Mouse (Mus musculus): ENCODE results near the gene Gm42957. TPM values are rescaled to one million over a fixed set of nuclear protein-coding genes. Genes with fewer than 3 reads are reported as not detected.
A peak's percentile ranks its signal among the peaks of the same experiment; 100 is the strongest.
"Not testable (repeated sequence)": the region's sequence is repeated elsewhere in the genome, so short reads cannot be mapped to it uniquely, and the experiment has no call there.

The Gm42957 gene
- polyA plus RNA-seq, 1 experiment from 2014 or later: not detected

GRCm38 (mm10) chr3:96599069-96599393 lies 36.2 kb upstream of the Gm42957 start:
- H3K27ac ChIP-seq (replicated peaks): no peak overlapping the region
- H3K36me3 ChIP-seq (replicated peaks): no peaks in the 10 kb centered on the region
- H3K4me1 ChIP-seq (replicated peaks): peaks cover 46% of the 10 kb centered on the region
- H3K9ac ChIP-seq: no peak overlapping the region
- no peaks in the 10 kb centered on the region for H3K9me3 ChIP-seq (replicated peaks)
- WGBS (ENCODE audit: insufficient replicate concordance): 45% methylated on average over 8 of the region's 8 CpGs
- H3K4me3 ChIP-seq (replicated peaks): no peak overlapping the region
- H3K4me2 ChIP-seq: no peak overlapping the region
- ATAC-seq (ENCODE audit: insufficient read depth): no peak
- H3K27me3 ChIP-seq: peaks cover 94% of the 10 kb centered on the region

GRCm38 (mm10) chr3:96599411-96599810 lies 35.9 kb upstream of the Gm42957 start:
- Histone ChIP-seq H3K27ac (replicated peaks) (no peak overlapping the region), H3K4me1 (replicated peaks) (peaks cover 43% of the 10 kb centered on the region), H3K4me2 (no peak overlapping the region), H3K36me3 (replicated peaks) (no peaks in the 10 kb centered on the region), H3K27me3 (peaks cover 95% of the 10 kb centered on the region), H3K9ac (no peak overlapping the region), H3K9me3 (replicated peaks) (no peaks in the 10 kb centered on the region), H3K4me3 (replicated peaks) (no peak overlapping the region)
- WGBS (ENCODE audit: insufficient replicate concordance): 65% methylated on average over 3 of the region's 3 CpGs
- ATAC-seq (ENCODE audit: insufficient read depth): no peak

- Histone ChIP-seq H3K9me3 (replicated peaks) (no peaks in the 10 kb centered on the region), H3K27me3 (peaks cover 85% of the 10 kb centered on the region), H3K9ac (peak within 1 kb of the TSS; percentile 52; the same call in 1 of the 2 replicates), H3K36me3 (replicated peaks) (no peaks in the 10 kb centered on the region), H3K27ac (replicated peaks) (peak within 1 kb of the TSS; percentile 51; the same call in 1 of the 2 replicates), H3K4me3 (replicated peaks) (peak within 1 kb of the TSS; percentile 64), H3K4me2 (peak within 1 kb of the TSS; percentile 85), H3K4me1 (replicated peaks) (peaks cover 43% of the 10 kb centered on the region)
- ATAC-seq (ENCODE audit: insufficient read depth): peak; percentile 87
- 2% methylated on average over 27 of the region's 27 CpGs for WGBS (ENCODE audit: insufficient replicate concordance)
Measured at GRCm38 (mm10) chr3:96600639-96601250, 34.5 kb upstream of the Gm42957 start, which contains the start of gene Lix1l. Gene Lix1l, plus strand, starts transcription at chr3:96601149.

GRCm38 (mm10) chr3:96601251-96601787 lies 34.0 kb upstream of the Gm42957 start:
- peak; percentile 55 for ATAC-seq (ENCODE audit: insufficient read depth)
- Histone ChIP-seq H3K9ac (peak overlapping the region; percentile 52; the same call in 1 of the 2 replicates), H3K4me1 (replicated peaks) (peaks cover 41% of the 10 kb centered on the region), H3K9me3 (replicated peaks) (no peaks in the 10 kb centered on the region), H3K4me3 (replicated peaks) (peak overlapping the region; percentile 64), H3K4me2 (peak overlapping the region; percentile 85), H3K27ac (replicated peaks) (peak overlapping the region; percentile 51; the same call in 1 of the 2 replicates), H3K36me3 (replicated peaks) (no peaks in the 10 kb centered on the region), H3K27me3 (peaks cover 79% of the 10 kb centered on the region)
- WGBS (ENCODE audit: insufficient replicate concordance): 1% methylated on average over 38 of the region's 40 CpGs

- Histone ChIP-seq H3K9ac (no peak overlapping the region), H3K9me3 (replicated peaks) (no peaks in the 10 kb centered on the region), H3K27ac (replicated peaks) (no peak overlapping the region), H3K27me3 (peaks cover 71% of the 10 kb centered on the region), H3K36me3 (replicated peaks) (no peaks in the 10 kb centered on the region), H3K4me2 (peak overlapping the region; percentile 85), H3K4me1 (replicated peaks) (peaks cover 33% of the 10 kb centered on the region), H3K4me3 (replicated peaks) (peak overlapping the region; percentile 64)
- WGBS (ENCODE audit: insufficient replicate concordance): 42% methylated on average over 10 of the region's 10 CpGs
- ATAC-seq (ENCODE audit: insufficient read depth): no peak
Measured at GRCm38 (mm10) chr3:96601941-96602703, 33.2 kb upstream of the Gm42957 start.

GRCm38 (mm10) chr3:96602704-96603084 lies 32.6 kb upstream of the Gm42957 start:
- no peak overlapping the region for H3K9ac ChIP-seq
- H3K4me2 ChIP-seq: peak overlapping the region; percentile 85
- H3K4me1 ChIP-seq (replicated peaks): peaks cover 27% of the 10 kb centered on the region
- WGBS (ENCODE audit: insufficient replicate concordance): 44% methylated on average over 5 of the region's 5 CpGs
- H3K9me3 ChIP-seq (replicated peaks): no peaks in the 10 kb centered on the region
- H3K27me3 ChIP-seq: peaks cover 65% of the 10 kb centered on the region
- H3K36me3 ChIP-seq (replicated peaks): no peaks in the 10 kb centered on the region
- H3K27ac ChIP-seq (replicated peaks): no peak overlapping the region
- H3K4me3 ChIP-seq (replicated peaks): no peak overlapping the region
- ATAC-seq (ENCODE audit: insufficient read depth): no peak

- Histone ChIP-seq H3K27me3 (peaks cover 59% of the 10 kb centered on the region), H3K4me2 (no peak overlapping the region), H3K9me3 (replicated peaks) (no peaks in the 10 kb centered on the region), H3K27ac (replicated peaks) (no peak overlapping the region), H3K4me3 (replicated peaks) (no peak overlapping the region), H3K9ac (no peak overlapping the region), H3K36me3 (replicated peaks) (no peaks in the 10 kb centered on the region), H3K4me1 (replicated peaks) (peaks cover 21% of the 10 kb centered on the region)
- no peak for ATAC-seq (ENCODE audit: insufficient read depth)
- WGBS (ENCODE audit: insufficient replicate concordance): 62% methylated on average over 5 of the region's 5 CpGs
Measured at GRCm38 (mm10) chr3:96603311-96603710, 32.0 kb upstream of the Gm42957 start.

GRCm38 (mm10) chr3:96606007-96606406 lies 29.3 kb upstream of the Gm42957 start:
- not testable (repeated sequence) for H3K9me3 ChIP-seq (replicated peaks); H3K4me2 ChIP-seq

GRCm38 (mm10) chr3:96606618-96607017 lies 28.7 kb upstream of the Gm42957 start:
- ATAC-seq (ENCODE audit: insufficient read depth): no peak
- no peaks in the 10 kb centered on the region for H3K9me3 ChIP-seq (replicated peaks)
- no peak overlapping the region for H3K4me3 ChIP-seq (replicated peaks)
- H3K27me3 ChIP-seq: peaks cover 26% of the 10 kb centered on the region
- H3K4me1 ChIP-seq (replicated peaks): peaks cover 4% of the 10 kb centered on the region; the same call in 1 of the 2 replicates
- 57% methylated on average over 4 of the region's 4 CpGs for WGBS (ENCODE audit: insufficient replicate concordance)
- no peaks in the 10 kb centered on the region for H3K36me3 ChIP-seq (replicated peaks)
- no peak overlapping the region for H3K27ac ChIP-seq (replicated peaks)
- H3K4me2 ChIP-seq: no peak overlapping the region
- no peak overlapping the region for H3K9ac ChIP-seq

More at GRCm38 (mm10) chr3:96606007-96606406, 29.3 kb upstream of the Gm42957 start:
- not testable (repeated sequence) for H3K36me3 ChIP-seq (replicated peaks); H3K9ac ChIP-seq; ATAC-seq (ENCODE audit: insufficient read depth); H3K27ac ChIP-seq (replicated peaks); H3K4me3 ChIP-seq (replicated peaks)
- WGBS (ENCODE audit: insufficient replicate concordance): 75% methylated on average over 4 of the region's 4 CpGs
- Histone ChIP-seq H3K27me3 (peaks cover 32% of the 10 kb centered on the region), H3K4me1 (replicated peaks) (peaks cover 10% of the 10 kb centered on the region)

GRCm38 (mm10) chr3:96617941-96618340 lies 17.3 kb upstream of the Gm42957 start:
- 72% methylated on average over 3 of the region's 3 CpGs for WGBS (ENCODE audit: insufficient replicate concordance)
- H3K27ac ChIP-seq (replicated peaks): no peak overlapping the region

GRCm38 (mm10) chr3:96623201-96623600 lies 12.1 kb upstream of the Gm42957 start:
- H3K9me3 ChIP-seq (replicated peaks): no peaks in the 10 kb centered on the region
- WGBS (ENCODE audit: insufficient replicate concordance): 75% methylated on average over 4 of the region's 4 CpGs
- no peaks in the 10 kb centered on the region for H3K4me1 ChIP-seq (replicated peaks)
- no peak overlapping the region for H3K9ac ChIP-seq
- H3K4me2 ChIP-seq: no peak overlapping the region
- no peak overlapping the region for H3K27ac ChIP-seq (replicated peaks)
- H3K36me3 ChIP-seq (replicated peaks): peaks cover 15% of the 10 kb centered on the region
- no peak for ATAC-seq (ENCODE audit: insufficient read depth)
- no peaks in the 10 kb centered on the region for H3K27me3 ChIP-seq
- no peak overlapping the region for H3K4me3 ChIP-seq (replicated peaks)

More at GRCm38 (mm10) chr3:96617941-96618340, 17.3 kb upstream of the Gm42957 start:
- H3K9ac ChIP-seq: no peak overlapping the region
- H3K4me1 ChIP-seq (replicated peaks): 0 out of 2 replicates have a peak, but pooled peaks cover 3% of the 10 kb centered on the region
- H3K9me3 ChIP-seq (replicated peaks): no peaks in the 10 kb centered on the region
- no peak overlapping the region for H3K4me3 ChIP-seq (replicated peaks)
- no peak for ATAC-seq (ENCODE audit: insufficient read depth)
- H3K27me3 ChIP-seq: no peaks in the 10 kb centered on the region
- no peak overlapping the region for H3K4me2 ChIP-seq
- H3K36me3 ChIP-seq (replicated peaks): peaks cover 6% of the 10 kb centered on the region
